Mouse (Mus musculus) myocyte (in vitro differentiated cells): Measurements from ENCODE around the gene Whamm. TPM values are rescaled to one million over a fixed set of nuclear protein-coding genes. Genes with fewer than 3 reads are reported as not detected.

ENCODE experiments used
- H3K27me3 ChIP-seq: one replicate; pipeline ENCODE4 v1.6.1; 2011; ENCODE audit not compliant: control insufficient read depth, insufficient read depth, insufficient read length
- H3K36me3 ChIP-seq: one replicate; pipeline ENCODE4 v1.6.1; 2011; ENCODE audit not compliant: control insufficient read depth, insufficient read depth
- H3K4me2 ChIP-seq: one replicate; pipeline ENCODE4 v1.6.1; 2011; ENCODE audit warnings: low read depth, control low read depth
- H3K4me3 ChIP-seq: one replicate; pipeline ENCODE4 v1.5.1; 2011; ENCODE audit warnings: mild to moderate bottlenecking, control low read depth, moderate library complexity
- H3K79me2 ChIP-seq: one replicate; pipeline ENCODE4 v1.6.1; 2011; ENCODE audit not compliant: control insufficient read depth, insufficient read depth
- H3ac ChIP-seq: one replicate; pipeline ENCODE4 v1.6.1; 2011; ENCODE audit not compliant: control insufficient read depth, insufficient read length
- CEBPB ChIP-seq: IDR thresholded peaks from 2 replicates; pipeline ENCODE4 v1.6.1; 2011; ENCODE audit warnings: mild to moderate bottlenecking, moderate library complexity; ENCODE audit not compliant: poor library complexity, insufficient read depth, severe bottlenecking
- E2F4 ChIP-seq: IDR thresholded peaks from one replicate; pipeline ENCODE4 v1.6.1; 2011; ENCODE audit warnings: mild to moderate bottlenecking, control low read depth, moderate library complexity; ENCODE audit not compliant: insufficient read depth
- MAX ChIP-seq: IDR thresholded peaks from one replicate; pipeline ENCODE4 v1.6.1; 2011; ENCODE audit warnings: low read depth, mild to moderate bottlenecking, control low read depth
- MYOD1 ChIP-seq, 3 experiments: IDR thresholded peaks; one replicate each; pipeline ENCODE4 v1.6.1; 2011; ENCODE audit warnings: control low read depth in 2 of 3, low read depth in 2 of 3, mild to moderate bottlenecking in 2 of 3, moderate library complexity in 1 of 3; ENCODE audit not compliant: insufficient read length in 2 of 3, control insufficient read depth in 1 of 3
- MYOG ChIP-seq, 3 experiments: IDR thresholded peaks; one replicate each; pipeline ENCODE4 v1.6.1; 2011; ENCODE audit warnings: control low read depth in 2 of 3, low read depth in 2 of 3, mild to moderate bottlenecking in 2 of 3; ENCODE audit not compliant: insufficient read length in 2 of 3, control insufficient read depth in 1 of 3, insufficient read depth in 1 of 3
- POLR2A ChIP-seq: IDR thresholded peaks from one replicate; pipeline ENCODE4 v1.6.1; 2011; ENCODE audit warnings: low read depth, mild to moderate bottlenecking, control low read depth, moderate library complexity; ENCODE audit not compliant: insufficient read length
- POLR2AphosphoS2 ChIP-seq: IDR thresholded peaks from one replicate; pipeline ENCODE4 v1.6.1; 2011; ENCODE audit warnings: low read depth, control low read depth; ENCODE audit not compliant: insufficient read length
- REST ChIP-seq: IDR thresholded peaks from one replicate; pipeline ENCODE4 v1.6.1; 2011; ENCODE audit warnings: mild to moderate bottlenecking, control low read depth, moderate library complexity; ENCODE audit not compliant: insufficient read depth, insufficient read length
- SRF ChIP-seq: IDR thresholded peaks from one replicate; pipeline ENCODE4 v1.6.1; 2011; ENCODE audit warnings: low read depth; ENCODE audit not compliant: control insufficient read depth, insufficient read length
- TCF12 ChIP-seq: IDR thresholded peaks from one replicate; pipeline ENCODE4 v1.6.1; 2011; ENCODE audit warnings: mild to moderate bottlenecking, control low read depth; ENCODE audit not compliant: poor library complexity, insufficient read depth, severe bottlenecking
- TCF3 ChIP-seq: IDR thresholded peaks from one replicate; pipeline ENCODE4 v1.6.1; 2011; ENCODE audit warnings: low read depth, control low read depth; ENCODE audit not compliant: insufficient read length
- USF1 ChIP-seq: IDR thresholded peaks from one replicate; pipeline ENCODE4 v1.6.1; 2011; ENCODE audit warnings: low read depth, mild to moderate bottlenecking, control low read depth, moderate library complexity
- polyA plus RNA-seq: library from polyadenylated mRNA; unstranded; fragments of >200 nt; fragmentation: generic; extraction: Trizol; gene quantifications from one replicate; pipeline ENCODE4 v1.2.1, GENCODE M21; 2012; ENCODE audit warnings: missing spikeins

The Whamm gene
- 4.0 TPM for polyA plus RNA-seq

GRCm38 (mm10) chr7:81571108-81571940 is at the start of gene Whamm:
Gene Whamm (plus strand): TSS chr7:81571266.
- no peak for TF ChIP-seq MAX
- no peak for TF ChIP-seq CEBPB
- TF ChIP-seq TCF12, result no peak
- TF ChIP-seq MYOG (IDR thresholded peaks at IDR 0.05; ENCODE audit: control insufficient read depth in 1 of 3, insufficient read depth in 1 of 3, insufficient read length in 2 of 3, low read depth in 2 of 3), result peak in 2 of 3 experiments; percentile 1 to 24
- peak in 2 of 3 experiments; percentile 16 to 60 for TF ChIP-seq MYOD1 (IDR thresholded peaks at IDR 0.05; ENCODE audit: control insufficient read depth in 1 of 3, insufficient read length in 2 of 3, low read depth in 2 of 3)
- TF ChIP-seq POLR2AphosphoS2, result peak; percentile 86
- TF ChIP-seq POLR2A, result peak; percentile 97
- Histone ChIP-seq H3K27me3 (no peaks in the 10 kb centered on the region), H3K36me3 (peaks cover 6% of the 10 kb centered on the region), H3ac (peak within 1 kb of the TSS; percentile 88), H3K4me2 (peak within 1 kb of the TSS; percentile 78), H3K4me3 (peak within 1 kb of the TSS; percentile 32), H3K79me2 (peaks cover 5% of the 10 kb centered on the region)

GRCm38 (mm10) chr7:81523008-81523662 is 47.9 kb upstream of the Whamm start:
- H3K27me3 ChIP-seq, result no peaks in the 10 kb centered on the region
- peaks cover 3% of the 10 kb centered on the region for H3K36me3 ChIP-seq
- H3K79me2 ChIP-seq, result peaks cover 22% of the 10 kb centered on the region
- H3K4me3 ChIP-seq, result peak overlapping the region; percentile 70
- H3ac ChIP-seq, result peak overlapping the region; percentile 64
- TF ChIP-seq SRF (no peak), MYOD1 (IDR thresholded peaks at IDR 0.05; ENCODE audit: control insufficient read depth in 1 of 3, insufficient read length in 2 of 3, low read depth in 2 of 3) (no peak), CEBPB (no peak), E2F4 (no peak), POLR2AphosphoS2 (peak; percentile 83), MYOG (IDR thresholded peaks at IDR 0.05; ENCODE audit: control insufficient read depth in 1 of 3, insufficient read depth in 1 of 3, insufficient read length in 2 of 3, low read depth in 2 of 3) (no peak), TCF12 (no peak), POLR2A (peak; percentile 87)
- H3K4me2 ChIP-seq, result peak overlapping the region; percentile 96

- Histone ChIP-seq H3K36me3 (peaks cover 3% of the 10 kb centered on the region), H3ac (peak overlapping the region; percentile 64), H3K4me2 (peak overlapping the region; percentile 91), H3K79me2 (peaks cover 27% of the 10 kb centered on the region), H3K4me3 (peak overlapping the region; percentile 70), H3K27me3 (no peaks in the 10 kb centered on the region)
- TF ChIP-seq MYOG (IDR thresholded peaks at IDR 0.05; ENCODE audit: control insufficient read depth in 1 of 3, insufficient read depth in 1 of 3, insufficient read length in 2 of 3, low read depth in 2 of 3) (no peak), USF1 (no peak), POLR2A (no peak), REST (no peak), CEBPB (no peak), MAX (no peak), TCF3 (no peak), MYOD1 (IDR thresholded peaks at IDR 0.05; ENCODE audit: control insufficient read depth in 1 of 3, insufficient read length in 2 of 3, low read depth in 2 of 3) (no peak), POLR2AphosphoS2 (no peak), TCF12 (no peak), E2F4 (no peak), SRF (no peak)
Measured at GRCm38 (mm10) chr7:81523663-81524017, 47.4 kb upstream of the Whamm start.

GRCm38 (mm10) chr7:81528918-81529317 is 42.1 kb upstream of the Whamm start:
- H3K4me2 ChIP-seq, result no peak overlapping the region
- no peak overlapping the region for H3K4me3 ChIP-seq
- H3K36me3 ChIP-seq, result peaks cover 23% of the 10 kb centered on the region
- TF ChIP-seq POLR2A, result no peak
- TF ChIP-seq CEBPB, result no peak
- no peak for TF ChIP-seq MYOG (IDR thresholded peaks at IDR 0.05; ENCODE audit: control insufficient read depth in 1 of 3, insufficient read depth in 1 of 3, insufficient read length in 2 of 3, low read depth in 2 of 3)
- no peak overlapping the region for H3ac ChIP-seq
- peaks cover 26% of the 10 kb centered on the region for H3K79me2 ChIP-seq
- no peaks in the 10 kb centered on the region for H3K27me3 ChIP-seq

- H3ac ChIP-seq, result no peak overlapping the region
- no peak overlapping the region for H3K4me2 ChIP-seq
- H3K79me2 ChIP-seq, result peaks cover 11% of the 10 kb centered on the region
- H3K27me3 ChIP-seq, result no peaks in the 10 kb centered on the region
- TF ChIP-seq MYOD1 (IDR thresholded peaks at IDR 0.05; ENCODE audit: control insufficient read depth in 1 of 3, insufficient read length in 2 of 3, low read depth in 2 of 3) (no peak), TCF3 (no peak), POLR2A (no peak), USF1 (no peak), POLR2AphosphoS2 (no peak), TCF12 (no peak), REST (no peak), MYOG (IDR thresholded peaks at IDR 0.05; ENCODE audit: control insufficient read depth in 1 of 3, insufficient read depth in 1 of 3, insufficient read length in 2 of 3, low read depth in 2 of 3) (no peak), MAX (no peak), CEBPB (no peak), E2F4 (no peak), SRF (no peak)
- H3K4me3 ChIP-seq, result no peak overlapping the region
- peaks cover 29% of the 10 kb centered on the region for H3K36me3 ChIP-seq
Measured at GRCm38 (mm10) chr7:81531462-81531861, 39.6 kb upstream of the Whamm start.
